Mouse (Mus musculus) thymus, postnatal 0 days (tissue): ENCODE measurements around the gene Epm2aip1. TPM values are rescaled to one million over a fixed set of nuclear protein-coding genes. Genes with fewer than 3 reads are reported as not detected.

Source experiments
- polyA plus RNA-seq: library from polyadenylated mRNA; unstranded; fragments of >200 nt; fragmentation: Nextera tagmentation; extraction: Ambion mirVana; gene quantifications from 2 replicates; pipeline ENCODE4 v1.2.1, GENCODE M21; 2015

Gene Epm2aip1
- polyA plus RNA-seq, 1 experiment from 2014 or later, result 19.9 TPM

Other genes with a start within 250 kb of the Epm2aip1 start
- 1.6 and 2.5 TPM in 2 replicates for gene Ccrl2, start 214.4 kb upstream of the Epm2aip1 start, polyA plus RNA-seq
- gene Lrrfip2, start 154.3 kb upstream of the Epm2aip1 start, polyA plus RNA-seq, result 24.8 and 26.6 TPM in 2 replicates
- gene Mlh1, start 138 bp upstream of the Epm2aip1 start, polyA plus RNA-seq, result 30.4 and 32.1 TPM in 2 replicates
- 0.04 and 0.05 TPM in 2 replicates for gene Trank1, start 39.8 kb downstream of the Epm2aip1 start, polyA plus RNA-seq
- gene Dclk3, start 167.2 kb downstream of the Epm2aip1 start, polyA plus RNA-seq, result 0.12 and 0.17 TPM in 2 replicates